In the genomic region with DNA sequence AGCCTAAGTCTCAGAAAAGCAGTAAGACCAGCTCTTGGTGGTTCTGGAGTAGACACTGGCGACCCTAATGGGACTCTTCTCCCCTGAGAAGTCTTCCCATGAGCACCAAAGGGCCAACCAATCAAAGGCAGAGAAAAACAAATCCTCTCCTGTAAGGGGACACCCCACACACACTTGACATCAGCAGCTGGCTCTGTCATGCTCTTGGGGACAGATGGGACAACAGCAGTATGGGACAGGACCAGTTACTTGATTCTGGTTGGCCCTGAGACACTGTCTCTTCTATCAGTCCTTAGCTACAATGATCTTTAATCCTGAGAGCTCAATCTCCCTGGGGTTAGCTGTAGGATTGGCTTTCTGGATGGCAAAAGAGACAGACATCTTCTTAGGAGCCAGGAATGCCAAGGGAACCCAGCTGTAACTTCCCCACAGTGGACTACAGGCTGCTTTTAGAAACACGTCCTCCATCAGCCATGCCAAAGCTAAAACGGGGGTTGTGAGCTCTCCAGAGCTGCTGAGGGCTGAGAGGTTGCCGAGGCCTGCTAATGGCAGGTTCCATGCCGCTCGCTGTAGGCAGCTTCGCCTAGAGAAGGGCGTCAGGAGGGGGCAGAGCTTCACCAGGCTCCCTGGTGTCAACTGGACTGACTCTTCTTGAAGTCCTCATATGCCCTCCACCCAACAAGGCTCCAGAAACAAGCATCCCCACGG, we compare ENCODE assay signal across 15 mouse cellular contexts. TPM values are rescaled to one million over a fixed set of nuclear protein-coding genes. Genes with fewer than 3 reads are reported as not detected.
"Had no signal": no experiment of that assay in that cellular context is flagged by ENCODE, and none has a peak within 500 bp of the region (broad histone marks: within the 10 kb centered on the region; RNA-seq: fewer than 3 reads in every experiment).

No protein-coding gene starts in this region.

- H3K9ac ChIP-seq: lung, embryonic 14.5 days; midbrain, embryonic 12.5 days; neural tube, embryonic 12.5 days had no signal

- H3K4me2 ChIP-seq: lung, embryonic 14.5 days; midbrain, embryonic 12.5 days; neural tube, embryonic 12.5 days had no signal

- H3K36me3 ChIP-seq: midbrain, embryonic 10.5 days; midbrain, embryonic 12.5 days had no signal

- H3K27me3 ChIP-seq: midbrain, embryonic 12.5 days; neural tube, embryonic 12.5 days had no signal

- H3K4me3 ChIP-seq: midbrain, embryonic 10.5 days; midbrain, embryonic 12.5 days; neural tube, embryonic 12.5 days had no signal

- DNase-seq: lung, adult 18-20 months; lung, embryonic 14.5 days; lung, postnatal 10 days; lung, postnatal 4 days; midbrain, embryonic 14.5 days; right cerebral cortex, postnatal 14 days; spleen, adult 18-20 months; thymus, adult 18-20 months; thymus, postnatal 14 days; thymus, postnatal 36 days had no signal

- H3K9me3 ChIP-seq: midbrain, embryonic 12.5 days; neural tube, embryonic 12.5 days had no signal

- H3K4me1 ChIP-seq: midbrain, embryonic 12.5 days had no signal

- ATAC-seq: midbrain, embryonic 16.5 days had no signal

- H3K27ac ChIP-seq: midbrain, embryonic 10.5 days; midbrain, embryonic 12.5 days; neural tube, embryonic 12.5 days had no signal

RNA-seq across cellular contexts. Expression of gene Spsb1, which starts 22.6 kb away (rescaled TPM):
- total RNA-seq: megakaryocyte-erythroid progenitor cell, adult 5-6 weeks had no signal
